Mouse (Mus musculus) lung, adult 2 months (tissue): Measurements from ENCODE around the gene Ube2k.

ENCODE experiments used
- CTCF ChIP-seq: fragments of 200-500 bp; IDR thresholded peaks from 2 replicates; pipeline ENCODE4 v1.5.1; 2011; ENCODE audit warnings: mild to moderate bottlenecking, low read length, control low read depth; ENCODE audit not compliant: insufficient read depth
- POLR2A ChIP-seq: fragments of 200-500 bp; IDR thresholded peaks from 2 replicates; pipeline ENCODE4 v1.6.1; 2011; ENCODE audit warnings: low read depth, mild to moderate bottlenecking, control low read depth, low read length, borderline replicate concordance; ENCODE audit errors: extremely low read depth

DNA sequence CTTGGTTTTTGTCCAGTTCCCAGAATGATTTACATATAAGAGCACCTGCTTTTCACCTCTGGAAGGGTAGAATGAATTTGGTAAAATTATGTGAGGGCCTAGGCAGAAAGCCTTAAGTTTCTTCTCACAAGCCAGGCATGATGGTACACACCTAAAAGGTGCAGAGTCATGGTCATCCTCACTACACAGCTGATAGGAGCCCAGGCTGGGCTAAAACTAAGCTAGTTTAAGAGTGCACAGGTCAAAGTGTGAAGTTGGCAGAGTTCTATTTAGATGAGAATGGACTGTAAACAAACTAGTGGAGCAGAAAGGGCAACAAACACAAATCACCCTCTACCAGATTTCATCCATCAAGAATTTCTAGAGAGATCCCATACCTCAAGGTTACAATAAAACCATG lies 87.3 kb downstream of the Ube2k start:
- TF ChIP-seq CTCF (no peak), POLR2A (no peak)
